Mouse (Mus musculus) heart, embryonic 10.5 days (tissue): ENCODE measurements around the gene B4galnt1. TPM values are rescaled to one million over a fixed set of nuclear protein-coding genes. Genes with fewer than 3 reads are reported as not detected.

Experiments used
- DNase-seq: peaks from one replicate; pipeline ENCODE4 v3.0.0-alpha.2; 2017; ENCODE audit warnings: low spot score
- H3K27ac ChIP-seq: fragments of 300-500 bp; sonication (generic); 2 replicates; pipeline ENCODE4 v1.5.1; 2016; ENCODE audit warnings: mild to moderate bottlenecking
- H3K27me3 ChIP-seq: fragments of 300-500 bp; sonication (generic); 2 replicates; pipeline ENCODE4 v1.6.1; 2016; ENCODE audit warnings: mild to moderate bottlenecking; ENCODE audit not compliant: poor library complexity, insufficient read depth, severe bottlenecking
- H3K36me3 ChIP-seq: fragments of 300-500 bp; sonication (generic); 2 replicates; pipeline ENCODE4 v1.6.1; 2016; ENCODE audit warnings: mild to moderate bottlenecking, moderate library complexity
- H3K4me1 ChIP-seq: fragments of 300-500 bp; sonication (generic); 2 replicates; pipeline ENCODE4 v1.6.1; 2016; ENCODE audit warnings: mild to moderate bottlenecking
- H3K4me3 ChIP-seq: fragments of 300-500 bp; sonication (generic); 2 replicates; pipeline ENCODE4 v1.5.1; 2016; ENCODE audit warnings: mild to moderate bottlenecking, moderate library complexity
- H3K9me3 ChIP-seq: fragments of 300-500 bp; sonication (generic); 2 replicates; pipeline ENCODE4 v1.6.1; 2016; ENCODE audit warnings: mild to moderate bottlenecking, moderate library complexity
- WGBS: fragments of 180-500 bp; shearing (Covaris S2); methylation state at CpG from one replicate; pipeline ENCODE4 v1.1.7; 2016; 5-methylcytosine and 5-hydroxymethylcytosine counted together
- polyA plus RNA-seq: library from polyadenylated mRNA; unstranded; fragments of >200 nt; fragmentation: Nextera tagmentation; extraction: Ambion mirVana; gene quantifications from 2 replicates; pipeline ENCODE4 v1.2.1, GENCODE M21; 2016

B4galnt1 gene
- polyA plus RNA-seq, 1 experiment from 2014 or later: 3.6 TPM

DNA sequence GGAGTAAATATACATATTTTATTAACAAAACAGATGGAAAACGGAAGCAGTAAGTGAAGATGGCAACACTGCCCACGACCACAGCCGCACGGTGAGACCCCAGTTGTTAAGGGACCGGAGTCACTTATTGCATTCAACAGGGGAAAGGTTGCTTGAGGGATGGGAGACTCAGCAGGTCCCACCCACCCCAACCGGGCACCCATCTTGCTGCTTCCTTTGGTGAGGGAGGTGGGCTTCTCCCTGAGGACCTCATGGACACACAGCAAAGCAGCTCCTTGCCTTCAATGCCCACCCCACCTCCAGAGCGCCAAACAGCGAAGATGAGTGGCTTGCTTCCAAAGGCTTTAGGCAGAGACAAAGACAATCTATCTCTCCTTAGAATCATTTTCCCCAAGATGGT, 32.1 kb downstream of the B4galnt1 start:
- DNase-seq: no peak
- Histone ChIP-seq H3K9me3 (no peaks in the 10 kb centered on the region), H3K4me3 (no peak overlapping the region), H3K36me3 (peaks cover 56% of the 10 kb centered on the region), H3K4me1 (peaks cover 51% of the 10 kb centered on the region), H3K27me3 (no peaks in the 10 kb centered on the region), H3K27ac (peak overlapping the region; percentile 76; the same call in 1 of the 2 replicates)
- WGBS: 86% methylated on average over 8 of the region's 8 CpGs

- Histone ChIP-seq H3K4me1 (peaks cover 47% of the 10 kb centered on the region), H3K27ac (peak overlapping the region; percentile 76; the same call in 1 of the 2 replicates), H3K27me3 (no peaks in the 10 kb centered on the region), H3K9me3 (no peaks in the 10 kb centered on the region), H3K36me3 (peaks cover 56% of the 10 kb centered on the region), H3K4me3 (no peak overlapping the region)
- no peak for DNase-seq
- WGBS: 78% methylated on average over 11 of the region's 11 CpGs
Measured at GRCm38 (mm10) chr10:127197505-127198110, 32.6 kb downstream of the B4galnt1 start.

GRCm38 (mm10) chr10:127198492-127198891, 33.5 kb downstream of the B4galnt1 start:
- Histone ChIP-seq H3K9me3 (no peaks in the 10 kb centered on the region), H3K27ac (no peak overlapping the region; the same call in 1 of the 2 replicates), H3K36me3 (peaks cover 59% of the 10 kb centered on the region), H3K4me1 (peaks cover 45% of the 10 kb centered on the region), H3K4me3 (no peak overlapping the region), H3K27me3 (no peaks in the 10 kb centered on the region)
- 67% methylated on average over 2 of the region's 2 CpGs for WGBS
- DNase-seq: no peak

GRCm38 (mm10) chr10:127199068-127199467, 34.0 kb downstream of the B4galnt1 start:
- Histone ChIP-seq H3K9me3 (no peaks in the 10 kb centered on the region), H3K36me3 (peaks cover 65% of the 10 kb centered on the region), H3K27ac (no peak overlapping the region; the same call in 1 of the 2 replicates), H3K4me3 (no peak overlapping the region), H3K27me3 (no peaks in the 10 kb centered on the region), H3K4me1 (peaks cover 45% of the 10 kb centered on the region)
- no peak for DNase-seq
- WGBS: 74% methylated on average over 5 of the region's 5 CpGs

GRCm38 (mm10) chr10:127199474-127199873, 34.4 kb downstream of the B4galnt1 start:
- H3K4me1 ChIP-seq: peaks cover 41% of the 10 kb centered on the region
- no peak overlapping the region for H3K27ac ChIP-seq
- H3K27me3 ChIP-seq: no peaks in the 10 kb centered on the region
- no peak for DNase-seq
- peaks cover 67% of the 10 kb centered on the region for H3K36me3 ChIP-seq
- no peak overlapping the region for H3K4me3 ChIP-seq
- no peaks in the 10 kb centered on the region for H3K9me3 ChIP-seq
- 83% methylated on average over 11 of the region's 11 CpGs for WGBS

GRCm38 (mm10) chr10:127200279-127200678, 35.3 kb downstream of the B4galnt1 start:
- 78% methylated on average over 8 of the region's 8 CpGs for WGBS
- H3K4me3 ChIP-seq: no peak overlapping the region
- no peak overlapping the region for H3K27ac ChIP-seq
- H3K9me3 ChIP-seq: no peaks in the 10 kb centered on the region
- peaks cover 75% of the 10 kb centered on the region for H3K36me3 ChIP-seq
- no peak for DNase-seq
- no peaks in the 10 kb centered on the region for H3K27me3 ChIP-seq
- H3K4me1 ChIP-seq: peaks cover 33% of the 10 kb centered on the region

DNA sequence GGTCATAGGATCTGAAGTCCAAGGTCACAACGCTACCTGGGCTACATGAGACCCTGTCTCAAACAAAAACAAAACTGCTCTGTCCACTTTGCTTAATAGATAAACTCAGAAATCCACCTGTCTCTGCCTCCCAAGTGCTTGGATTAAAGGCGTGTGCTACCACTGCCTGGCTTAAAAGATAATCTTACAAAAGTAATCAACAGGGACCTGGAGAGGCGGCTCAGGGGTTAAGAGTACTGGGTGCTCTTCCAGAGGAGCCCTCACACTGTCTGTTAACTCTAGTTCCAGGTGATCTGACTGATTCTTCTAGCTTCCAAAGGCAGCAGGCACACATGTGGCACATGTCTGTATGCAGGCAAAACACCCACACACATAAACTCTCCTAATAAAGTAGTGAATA, 38.1 kb downstream of the B4galnt1 start:
- DNase-seq: no peak
- Histone ChIP-seq H3K27ac (peak overlapping the region; percentile 29; the same call in 1 of the 2 replicates), H3K4me1 (peaks cover 7% of the 10 kb centered on the region), H3K9me3 (no peaks in the 10 kb centered on the region), H3K27me3 (no peaks in the 10 kb centered on the region), H3K4me3 (no peak overlapping the region), H3K36me3 (peaks cover 92% of the 10 kb centered on the region)
- WGBS: 76% methylated on average over 3 of the region's 3 CpGs

DNA sequence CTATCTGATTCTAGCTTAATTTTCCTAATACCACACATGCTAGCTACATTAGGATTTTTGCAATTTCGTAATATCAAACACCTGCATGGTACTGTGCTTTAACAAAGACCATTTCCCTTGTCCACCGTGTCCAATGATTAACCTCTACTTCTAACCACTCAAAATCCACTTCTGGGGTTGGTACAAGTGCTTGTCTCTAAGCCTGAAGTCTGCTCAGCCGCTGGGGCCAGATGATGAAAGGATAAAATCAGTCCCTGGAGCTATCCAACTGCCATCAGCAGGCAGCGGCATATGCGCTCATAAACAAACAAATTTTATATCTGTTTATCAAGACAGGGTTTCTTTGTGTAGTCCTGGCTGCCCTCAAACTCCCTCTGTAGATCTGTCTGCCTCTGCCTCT, 39.6 kb downstream of the B4galnt1 start:
- Histone ChIP-seq H3K4me3 (no peak overlapping the region), H3K27ac (peak overlapping the region; percentile 64; the same call in 1 of the 2 replicates), H3K36me3 (peaks cover 84% of the 10 kb centered on the region), H3K4me1 (peaks cover 7% of the 10 kb centered on the region), H3K9me3 (no peaks in the 10 kb centered on the region), H3K27me3 (no peaks in the 10 kb centered on the region)
- 87% methylated on average over 5 of the region's 5 CpGs for WGBS
- no peak for DNase-seq

GRCm38 (mm10) chr10:127205373-127205772, 40.3 kb downstream of the B4galnt1 start:
- peaks cover 15% of the 10 kb centered on the region for H3K4me1 ChIP-seq
- H3K27ac ChIP-seq: peak overlapping the region; percentile 59; the same call in 1 of the 2 replicates
- peaks cover 76% of the 10 kb centered on the region for H3K36me3 ChIP-seq
- H3K4me3 ChIP-seq: no peak overlapping the region
- DNase-seq: peak; percentile 91
- no peaks in the 10 kb centered on the region for H3K27me3 ChIP-seq
- WGBS: 71% methylated on average over 10 of the region's 10 CpGs
- H3K9me3 ChIP-seq: no peaks in the 10 kb centered on the region

DNA sequence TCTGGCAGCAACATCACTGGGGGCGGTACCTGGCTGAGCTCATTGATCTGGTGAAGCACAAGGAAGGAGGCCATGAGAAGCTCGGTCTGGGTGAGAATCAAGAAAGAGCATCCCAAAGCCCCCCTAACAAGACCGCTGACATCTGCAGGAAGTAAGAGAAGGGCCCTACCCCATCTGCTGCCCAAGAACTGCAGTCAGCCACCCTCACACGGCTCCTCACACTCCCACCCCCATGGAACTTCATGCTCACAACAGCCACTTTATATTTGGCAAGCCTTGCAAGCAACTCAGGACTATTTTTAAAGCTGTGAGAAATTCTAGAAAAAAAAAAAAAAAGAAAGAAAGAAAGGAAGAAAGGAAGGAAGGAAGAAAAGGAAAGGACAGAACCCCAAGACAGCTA, 43.9 kb downstream of the B4galnt1 start:
- H3K27ac ChIP-seq: no peak overlapping the region
- no peak for DNase-seq
- H3K27me3 ChIP-seq: no peaks in the 10 kb centered on the region
- no peaks in the 10 kb centered on the region for H3K9me3 ChIP-seq
- peaks cover 20% of the 10 kb centered on the region for H3K4me1 ChIP-seq
- 78% methylated on average over 4 of the region's 4 CpGs for WGBS
- peaks cover 44% of the 10 kb centered on the region for H3K36me3 ChIP-seq
- no peak overlapping the region for H3K4me3 ChIP-seq

- WGBS: 77% methylated on average over 13 of the region's 13 CpGs
- peak overlapping the region; percentile 94 for H3K4me3 ChIP-seq
- DNase-seq: no peak
Measured at GRCm38 (mm10) chr10:127209928-127210570, 45.0 kb downstream of the B4galnt1 start.

GRCm38 (mm10) chr10:127210961-127211405, 46.0 kb downstream of the B4galnt1 start:
- Histone ChIP-seq H3K9me3 (no peaks in the 10 kb centered on the region), H3K27me3 (no peaks in the 10 kb centered on the region), H3K36me3 (peaks cover 26% of the 10 kb centered on the region), H3K4me3 (peak overlapping the region; percentile 94), H3K27ac (peak overlapping the region; percentile 88), H3K4me1 (peaks cover 20% of the 10 kb centered on the region)
- DNase-seq: no peak
- 1% methylated on average over 25 of the region's 25 CpGs for WGBS

More at GRCm38 (mm10) chr10:127209928-127210570, 45.0 kb downstream of the B4galnt1 start:
- H3K9me3 ChIP-seq: no peaks in the 10 kb centered on the region
- no peaks in the 10 kb centered on the region for H3K27me3 ChIP-seq
- peak overlapping the region; percentile 88 for H3K27ac ChIP-seq
- H3K36me3 ChIP-seq: peaks cover 35% of the 10 kb centered on the region
- H3K4me1 ChIP-seq: peaks cover 20% of the 10 kb centered on the region

DNA sequence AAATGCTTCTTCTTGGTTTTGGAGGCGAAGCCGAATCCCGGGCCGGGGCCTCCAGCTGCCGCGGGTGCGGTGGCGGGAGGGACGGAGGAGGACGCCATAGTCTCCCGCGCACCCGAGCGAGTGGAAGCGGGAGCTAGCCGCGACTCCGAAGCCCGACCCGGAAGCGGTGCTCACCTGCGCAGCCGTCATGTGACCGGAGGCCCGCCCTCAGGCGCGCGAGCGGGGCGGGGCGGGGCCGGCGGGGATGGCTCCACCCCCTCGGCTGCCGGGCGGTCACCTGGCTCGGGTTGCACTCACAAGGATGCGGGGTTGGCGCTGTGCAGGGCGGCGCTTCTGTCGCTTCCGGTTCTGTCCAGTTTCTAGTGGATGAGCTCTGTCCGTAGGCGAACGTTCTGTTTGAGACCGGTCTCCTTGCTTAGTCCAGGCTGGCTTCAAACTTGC, 46.4 kb downstream of the B4galnt1 start, which contains the start of gene Pip4k2c:
Pip4k2c (minus strand) TSS at position 172 of the 441 bp plus-strand sequence.
- Histone ChIP-seq H3K36me3 (peaks cover 21% of the 10 kb centered on the region), H3K27me3 (no peaks in the 10 kb centered on the region), H3K27ac (peak within 1 kb of the TSS; percentile 88), H3K9me3 (no peaks in the 10 kb centered on the region), H3K4me1 (peaks cover 20% of the 10 kb centered on the region), H3K4me3 (peak within 1 kb of the TSS; percentile 94)
- WGBS: under 1% methylated on average over 46 of the region's 47 CpGs
- DNase-seq: peak; percentile 95
